Mouse (Mus musculus) CH12.LX (cell line): ENCODE data around the gene Rpl9. TPM values are rescaled to one million over a fixed set of nuclear protein-coding genes. Genes with fewer than 3 reads are reported as not detected.

Experiments
- DNase-seq: peaks from one replicate; pipeline ENCODE4 v3.0.0-alpha.2; 2013; ENCODE audit errors: extremely low read depth
- H3K27ac ChIP-seq: 2 replicates; pipeline ENCODE4 v1.5.1; 2012; ENCODE audit warnings: low read depth, mild to moderate bottlenecking, control low read depth, moderate library complexity; ENCODE audit not compliant: insufficient read depth
- H3K27me3 ChIP-seq: replicated peaks from 2 replicates; pipeline ENCODE3; 2012; ENCODE audit warnings: inconsistent platforms
- H3K36me3 ChIP-seq, 2 experiments: replicated peaks in 1 of 2; 2 replicates each; pipeline versions ENCODE3 to v1.6.1; 2012; ENCODE audit warnings: inconsistent platforms in 1 of 2, low read length in 1 of 2, mild to moderate bottlenecking in 1 of 2, mixed read lengths in 1 of 2, moderate library complexity in 1 of 2; ENCODE audit not compliant: control insufficient read depth in 1 of 2, insufficient read depth in 1 of 2
- H3K4me1 ChIP-seq, 2 experiments: 2 replicates each; pipeline ENCODE4 v1.6.1; 2012; ENCODE audit warnings: inconsistent platforms in 1 of 2, moderate library complexity in 1 of 2; ENCODE audit not compliant: insufficient read depth in 2 of 2, control insufficient read depth in 1 of 2
- H3K4me2 ChIP-seq: 2 replicates; pipeline ENCODE4 v1.6.1; 2012; ENCODE audit warnings: low read depth, mild to moderate bottlenecking, control low read depth; ENCODE audit not compliant: poor library complexity, insufficient read depth, severe bottlenecking
- H3K4me3 ChIP-seq, 3 experiments: fragments of 150-350 bp in 1 of 3; sonication (generic) in 1 of 3; replicated peaks in 1 of 3; 2 replicates each; pipeline versions ENCODE3 to v1.5.1; 2011 to 2012; ENCODE audit warnings: low read depth in 2 of 3, low read length in 2 of 3, mild to moderate bottlenecking in 2 of 3, moderate library complexity in 2 of 3, control low read depth in 1 of 3, improper control_type of control experiment in 1 of 3, inconsistent platforms in 1 of 3, mixed read lengths in 1 of 3; ENCODE audit not compliant: poor library complexity in 1 of 3
- H3K79me2 ChIP-seq: replicated peaks from 2 replicates; pipeline ENCODE4 v1.6.1; 2012; ENCODE audit warnings: mild to moderate bottlenecking, moderate library complexity; ENCODE audit not compliant: control insufficient read depth, poor library complexity, insufficient read depth, severe bottlenecking; ENCODE audit errors: extremely low read depth
- H3K9ac ChIP-seq: 2 replicates; pipeline ENCODE4 v1.6.1; 2012; ENCODE audit warnings: low read depth, mild to moderate bottlenecking, control low read depth, moderate library complexity; ENCODE audit not compliant: insufficient read depth
- H3K9me3 ChIP-seq: replicated peaks from 2 replicates; pipeline ENCODE3; 2012; ENCODE audit warnings: low read length, inconsistent platforms, mixed read lengths
- BHLHE40 ChIP-seq: IDR thresholded peaks from 2 replicates; pipeline ENCODE4 v1.6.1; 2011; ENCODE audit warnings: mild to moderate bottlenecking, low read depth, low read length, improper control_type of control experiment
- CHD2 ChIP-seq: IDR thresholded peaks from 2 replicates; pipeline ENCODE4 v1.6.1; 2011; ENCODE audit warnings: low read length, improper control_type of control experiment
- CTCF ChIP-seq, 2 experiments: IDR thresholded peaks in 1 of 2; conservative IDR thresholded peaks in 1 of 2; 2 replicates each; pipeline ENCODE4 v1.5.1; 2011 to 2012; ENCODE audit warnings: low read depth in 2 of 2, low read length in 2 of 2, improper control_type of control experiment in 1 of 2, inconsistent platforms in 1 of 2, mild to moderate bottlenecking in 1 of 2, moderate library complexity in 1 of 2
- E2F4 ChIP-seq: IDR thresholded peaks from 2 replicates; pipeline ENCODE4 v1.6.1; 2011; ENCODE audit warnings: low read depth, low read length, improper control_type of control experiment; ENCODE audit not compliant: insufficient replicate concordance
- ETS1 ChIP-seq: conservative IDR thresholded peaks from 2 replicates; pipeline ENCODE4 v1.6.1; 2012; ENCODE audit warnings: low read depth, mild to moderate bottlenecking, inconsistent platforms, low read length, improper control_type of control experiment, moderate library complexity
- IRF4 ChIP-seq: IDR thresholded peaks from 2 replicates; pipeline ENCODE4 v1.6.1; 2014; ENCODE audit warnings: low read depth, mild to moderate bottlenecking, inconsistent platforms, low read length, improper control_type of control experiment
- JUN ChIP-seq: IDR thresholded peaks from 2 replicates; pipeline ENCODE4 v1.6.1; 2011; ENCODE audit warnings: low read depth, mild to moderate bottlenecking, low read length, improper control_type of control experiment, moderate library complexity; ENCODE audit not compliant: insufficient read depth
- JUND ChIP-seq: conservative IDR thresholded peaks from 2 replicates; pipeline ENCODE4 v1.6.1; 2011; ENCODE audit warnings: low read depth, low read length, improper control_type of control experiment
- MAFK ChIP-seq: IDR thresholded peaks from 2 replicates; pipeline ENCODE4 v1.6.1; 2011; ENCODE audit warnings: low read length, improper control_type of control experiment; ENCODE audit not compliant: insufficient replicate concordance
- MEF2A ChIP-seq: IDR thresholded peaks from 2 replicates; pipeline ENCODE4 v1.6.1; 2014; ENCODE audit warnings: low read depth, mild to moderate bottlenecking, inconsistent platforms, low read length, improper control_type of control experiment, borderline replicate concordance
- MXI1 ChIP-seq: IDR thresholded peaks from 2 replicates; pipeline ENCODE4 v1.6.1; 2011; ENCODE audit warnings: mild to moderate bottlenecking, low read depth, low read length, improper control_type of control experiment
- MYC ChIP-seq: IDR thresholded peaks from 2 replicates; pipeline ENCODE4 v1.6.1; 2011; ENCODE audit warnings: low read depth, mild to moderate bottlenecking, improper control_type of control experiment, low read length
- NELFE ChIP-seq: IDR thresholded peaks from 2 replicates; pipeline ENCODE4 v1.6.1; 2011; ENCODE audit warnings: low read depth, low read length, improper control_type of control experiment
- NRF1 ChIP-seq: IDR thresholded peaks from 2 replicates; pipeline ENCODE4 v1.6.1; 2014; ENCODE audit warnings: low read depth, mild to moderate bottlenecking, inconsistent platforms, low read length, improper control_type of control experiment, moderate library complexity
- RAD21 ChIP-seq: IDR thresholded peaks from 2 replicates; pipeline ENCODE4 v1.6.1; 2011; ENCODE audit warnings: low read depth, mild to moderate bottlenecking, low read length, improper control_type of control experiment, moderate library complexity
- SIN3A ChIP-seq: IDR thresholded peaks from 2 replicates; pipeline ENCODE4 v1.6.1; 2012; ENCODE audit warnings: low read length, improper control_type of control experiment, inconsistent platforms
- SMC3 ChIP-seq: IDR thresholded peaks from 2 replicates; pipeline ENCODE4 v1.6.1; 2011; ENCODE audit warnings: low read depth, low read length, improper control_type of control experiment
- TBP ChIP-seq: conservative IDR thresholded peaks from 2 replicates; pipeline ENCODE4 v1.6.1; 2011; ENCODE audit warnings: low read depth, low read length, improper control_type of control experiment
- TCF12 ChIP-seq: IDR thresholded peaks from 2 replicates; pipeline ENCODE4 v1.6.1; 2014; ENCODE audit warnings: low read depth, mild to moderate bottlenecking, inconsistent platforms, low read length, improper control_type of control experiment
- USF2 ChIP-seq: conservative IDR thresholded peaks from 2 replicates; pipeline ENCODE4 v1.6.1; 2011; ENCODE audit warnings: low read depth, low read length, improper control_type of control experiment
- ZC3H11A ChIP-seq: IDR thresholded peaks from 2 replicates; pipeline ENCODE4 v1.6.1; 2012; ENCODE audit warnings: low read depth, mild to moderate bottlenecking, inconsistent platforms, low read length, improper control_type of control experiment
- ZNF384 ChIP-seq: IDR thresholded peaks from 2 replicates; pipeline ENCODE4 v1.6.1; 2012; ENCODE audit warnings: low read depth, low read length, improper control_type of control experiment, inconsistent platforms
- dilution Hi-C: fragments of 300-500 bp; cut with MboI; formaldehyde crosslinking; loops from 2 replicates; pipeline ENCODE4 v1.14.3; 2020; ENCODE audit warnings: low sequenced_read_pairs; ENCODE audit not compliant: extremely low pct_unique_long_range_greater_than_20kb, extremely low pct_ligation_motif_present
- in situ Hi-C: fragments of 300-500 bp; cut with MboI; formaldehyde crosslinking; loops from 3 replicates; pipeline ENCODE4 v1.14.3; 2019; ENCODE audit warnings: low sequenced_read_pairs, low pct_ligation_motif_present, low pct_unique_long_range_greater_than_20kb, mixed read lengths
- polyA plus RNA-seq: library from polyadenylated mRNA; unstranded; fragments of >175 nt; gene quantifications from 2 replicates; pipeline ENCODE4 v1.2.1, GENCODE M21; 2012; ENCODE audit warnings: low read depth; ENCODE audit not compliant: insufficient read length
- total RNA-seq, 2 experiments: library from RNA; depleted of rRNA; stranded (reverse); fragments of 300-350 nt in 1 of 2; fragments of >200 nt in 1 of 2; gene quantifications; 2 replicates each; pipeline ENCODE4 v1.2.3; 2012 to 2014

The Rpl9 gene
- total and polyA plus RNA-seq, 3 experiments = 1,001 to 3,671 (median 2,286) TPM

GRCm38 (mm10) chr5:65415653-65416458, 24.6 kb upstream of the Rpl9 start:
- no peak for DNase-seq
- Histone ChIP-seq H3K9ac (no peak overlapping the region), H3K4me3 (no peak overlapping the region), H3K79me2 (no peaks in the 10 kb centered on the region), H3K27ac (no peak overlapping the region), H3K27me3 (no peaks in the 10 kb centered on the region), H3K36me3 (peaks cover 19 to 57% of the 10 kb centered on the region in 2 experiments), H3K9me3 (no peaks in the 10 kb centered on the region), H3K4me2 (no peak overlapping the region), H3K4me1 (peaks cover 0 to 18% of the 10 kb centered on the region in 2 experiments; a peak in 2 of 4 replicates)
- in situ Hi-C loops (no loop called here), dilution Hi-C loops (no loop called here)
- no peak for TF ChIP-seq CHD2

DNA sequence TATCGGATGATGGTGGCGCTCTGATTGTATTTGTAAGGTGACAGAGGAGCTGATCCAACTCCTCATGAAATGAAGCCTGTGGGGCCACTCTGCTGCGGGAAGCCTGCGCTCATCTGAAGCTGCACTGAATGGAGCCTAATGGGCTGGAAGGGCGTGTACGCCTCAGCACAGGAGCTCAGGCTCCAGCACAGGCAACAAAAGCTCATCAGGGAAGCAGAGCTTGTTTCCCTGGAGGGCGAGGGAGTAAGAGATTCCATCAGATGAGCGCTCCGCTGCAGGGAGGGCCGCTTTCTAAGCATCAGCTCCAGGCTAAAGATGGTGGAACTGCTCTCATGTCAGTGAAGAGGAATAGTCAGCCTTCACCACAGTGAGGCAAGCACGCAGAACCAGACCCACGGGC, 16.7 kb upstream of the Rpl9 start:
- in situ Hi-C loops = loop anchor here (5.0 kb wide), 1 partner anchor 119 kb away; no protein-coding TSS in a partner anchor
- no peak for TF ChIP-seq ETS1
- no peak for TF ChIP-seq MAFK
- no peak for TF ChIP-seq E2F4
- TF ChIP-seq RAD21 = no peak
- TF ChIP-seq MYC = no peak
- TF ChIP-seq MXI1 = no peak
- TF ChIP-seq, all 38 proteins: peak for 0
- Histone ChIP-seq H3K79me2 (no peaks in the 10 kb centered on the region), H3K36me3 (peaks cover 38 to 80% of the 10 kb centered on the region in 2 experiments), H3K4me1 (no peaks in the 10 kb centered on the region), H3K27me3 (no peaks in the 10 kb centered on the region), H3K27ac (no peak overlapping the region), H3K9me3 (no peaks in the 10 kb centered on the region), H3K4me2 (no peak overlapping the region), H3K4me3 (no peak overlapping the region), H3K9ac (no peak overlapping the region)
- DNase-seq = no peak
- dilution Hi-C loops = no loop called here

DNA sequence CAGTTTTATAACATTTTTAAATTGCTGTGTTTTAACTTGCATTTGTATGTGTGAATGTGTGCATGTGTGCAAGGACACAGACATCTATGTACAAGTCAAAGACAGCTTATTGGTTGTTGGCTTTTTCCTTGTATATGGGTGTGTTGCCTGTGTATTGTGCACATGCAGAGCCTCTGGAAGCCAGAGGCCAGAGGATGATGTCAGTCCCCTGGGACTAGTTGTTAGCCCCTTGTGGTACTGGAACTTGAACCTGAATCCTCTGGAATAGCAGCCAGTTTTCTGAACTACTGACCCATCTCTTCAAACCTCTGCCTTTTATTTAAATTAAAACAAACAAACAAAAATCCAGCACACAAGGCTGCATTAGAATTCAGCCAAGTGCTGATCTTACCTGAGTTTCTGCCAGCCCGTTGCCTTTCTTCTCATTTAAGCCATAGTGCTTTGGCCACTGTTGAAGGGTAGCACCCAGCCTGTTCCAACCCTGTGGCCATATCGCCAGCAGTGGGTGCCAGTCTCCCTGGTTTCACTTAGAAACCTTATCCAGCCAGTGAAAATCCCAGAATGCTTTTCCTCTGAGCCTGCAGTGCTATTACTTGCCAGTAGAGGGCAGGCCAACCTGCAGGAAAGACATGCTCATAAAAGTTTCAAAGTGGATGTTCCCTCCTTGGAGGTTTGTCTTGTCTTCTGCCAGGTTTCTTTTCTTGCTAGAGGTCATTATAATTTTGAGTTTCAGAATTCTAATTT, 10.2 kb upstream of the Rpl9 start:
- Histone ChIP-seq H3K9ac (no peak overlapping the region), H3K4me2 (no peak overlapping the region), H3K36me3 (peaks cover 50 to 88% of the 10 kb centered on the region in 2 experiments), H3K27ac (no peak overlapping the region), H3K79me2 (no peaks in the 10 kb centered on the region), H3K27me3 (no peaks in the 10 kb centered on the region), H3K9me3 (no peaks in the 10 kb centered on the region), H3K4me1 (no peaks in the 10 kb centered on the region), H3K4me3 (no peak overlapping the region)
- dilution Hi-C loops (no loop called here), in situ Hi-C loops (no loop called here)
- peak; percentile 81 for DNase-seq
- TF ChIP-seq NRF1 = peak; percentile 25; the same call in 1 of the 2 replicates
- TF ChIP-seq SMC3 = peak; percentile 91
- TF ChIP-seq MYC = 0 out of 2 replicates have a peak, but pooled peaks have one; percentile 22
- TF ChIP-seq TCF12 = no peak
- TF ChIP-seq SIN3A = peak; percentile 54; the same call in 1 of the 2 replicates
- TF ChIP-seq NELFE = peak; percentile 58; the same call in 1 of the 2 replicates
- no peak for TF ChIP-seq USF2
- TF ChIP-seq TBP = no peak
- peak; percentile 54; the same call in 1 of the 2 replicates for TF ChIP-seq MEF2A
- peak; percentile 95 for TF ChIP-seq RAD21
- peak; percentile 80 for TF ChIP-seq ZC3H11A
- peak; percentile 67 for TF ChIP-seq IRF4
- TF ChIP-seq BHLHE40 = 0 out of 2 replicates have a peak, but pooled peaks have one; percentile 17
- 0 out of 2 replicates have a peak, but pooled peaks have one; percentile 31 for TF ChIP-seq ZNF384
- TF ChIP-seq JUN = no peak
- no peak for TF ChIP-seq CHD2
- peak; percentile 50; the same call in 1 of the 2 replicates for TF ChIP-seq JUND
- peak; percentile 93 to 98 for TF ChIP-seq CTCF (conservative IDR thresholded peaks at IDR 0.05 in 1 of 2, IDR thresholded peaks at IDR 0.05 in 1 of 2; ENCODE audit: low read depth in 2 of 2, low read length in 2 of 2)
